Mouse (Mus musculus) small intestine, adult 2 months (tissue): ENCODE data around the gene Fyn. TPM values are rescaled to one million over a fixed set of nuclear protein-coding genes. Genes with fewer than 3 reads are reported as not detected.

Source experiments
- H3K27ac ChIP-seq: fragments of 200-500 bp; 2 replicates; pipeline ENCODE4 v1.5.1; 2012; ENCODE audit warnings: low read depth, low read length, control low read depth, inconsistent platforms; ENCODE audit not compliant: insufficient read depth
- H3K27me3 ChIP-seq: fragments of 200-500 bp; 2 replicates; pipeline ENCODE4 v1.6.1; 2012; ENCODE audit warnings: mild to moderate bottlenecking, moderate library complexity, low read length, inconsistent platforms; ENCODE audit not compliant: control insufficient read depth, insufficient read depth
- H3K36me3 ChIP-seq: fragments of 200-500 bp; 2 replicates; pipeline ENCODE4 v1.6.1; 2012; ENCODE audit warnings: mild to moderate bottlenecking, low read length, control low read depth, inconsistent platforms; ENCODE audit not compliant: control insufficient read depth, insufficient read depth
- H3K4me1 ChIP-seq: fragments of 200-500 bp; 2 replicates; pipeline ENCODE4 v1.6.1; 2012; ENCODE audit warnings: low read length, inconsistent platforms, mixed read lengths; ENCODE audit not compliant: control insufficient read depth, insufficient read depth, insufficient read length
- H3K4me3 ChIP-seq: fragments of 200-500 bp; 2 replicates; pipeline ENCODE4 v1.5.1; 2012; ENCODE audit warnings: low read depth, mild to moderate bottlenecking, control low read depth, inconsistent platforms, low read length, moderate library complexity
- CTCF ChIP-seq: fragments of 200-500 bp; IDR thresholded peaks from 2 replicates; pipeline ENCODE4 v1.5.1; 2012; ENCODE audit warnings: low read depth, mild to moderate bottlenecking, control low read depth, inconsistent platforms, low read length, moderate library complexity, mixed read lengths; ENCODE audit not compliant: insufficient replicate concordance, insufficient read length; ENCODE audit errors: extremely low read depth
- POLR2A ChIP-seq: fragments of 200-500 bp; IDR thresholded peaks from 2 replicates; pipeline ENCODE4 v1.6.1; 2012; ENCODE audit warnings: low read depth, mild to moderate bottlenecking, control low read depth, inconsistent platforms, low read length, moderate library complexity
- WGBS: fragments of 180-500 bp; shearing (Covaris S2); methylation state at CpG from one replicate; pipeline ENCODE4 v1.1.7; 2018; 5-methylcytosine and 5-hydroxymethylcytosine counted together
- polyA plus RNA-seq: library from polyadenylated mRNA; depleted of rRNA; stranded (reverse); fragments of >200 nt; gene quantifications from 2 replicates; pipeline ENCODE4 v1.2.3, GENCODE M21; 2012

Fyn gene
- polyA plus RNA-seq, 1 experiment = 7.3 TPM

DNA sequence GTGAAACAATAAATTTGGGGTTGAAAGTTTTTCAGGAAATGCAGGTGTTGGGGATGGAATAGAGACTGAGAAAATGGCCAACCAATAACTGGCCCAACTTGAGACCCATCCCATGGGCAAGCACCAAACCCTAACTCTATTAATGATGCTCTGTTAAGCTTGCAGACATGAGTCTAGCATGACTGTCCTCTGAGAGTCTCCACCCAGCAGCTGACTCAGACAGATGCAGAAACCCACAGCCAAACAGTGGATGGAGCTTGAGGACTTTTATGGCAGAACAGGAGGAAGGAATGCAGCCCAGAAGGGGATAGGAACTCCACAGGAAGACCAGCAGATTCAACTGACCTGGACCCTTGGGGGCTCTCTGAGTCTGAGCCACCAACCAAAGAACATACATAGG is 32.8 kb upstream of the Fyn start:
- no peak overlapping the region for H3K4me3 ChIP-seq
- H3K27me3 ChIP-seq = no peaks in the 10 kb centered on the region
- TF ChIP-seq POLR2A (no peak), CTCF (no peak)
- no peaks in the 10 kb centered on the region for H3K4me1 ChIP-seq
- H3K27ac ChIP-seq = no peak overlapping the region
- H3K36me3 ChIP-seq = no peaks in the 10 kb centered on the region

DNA sequence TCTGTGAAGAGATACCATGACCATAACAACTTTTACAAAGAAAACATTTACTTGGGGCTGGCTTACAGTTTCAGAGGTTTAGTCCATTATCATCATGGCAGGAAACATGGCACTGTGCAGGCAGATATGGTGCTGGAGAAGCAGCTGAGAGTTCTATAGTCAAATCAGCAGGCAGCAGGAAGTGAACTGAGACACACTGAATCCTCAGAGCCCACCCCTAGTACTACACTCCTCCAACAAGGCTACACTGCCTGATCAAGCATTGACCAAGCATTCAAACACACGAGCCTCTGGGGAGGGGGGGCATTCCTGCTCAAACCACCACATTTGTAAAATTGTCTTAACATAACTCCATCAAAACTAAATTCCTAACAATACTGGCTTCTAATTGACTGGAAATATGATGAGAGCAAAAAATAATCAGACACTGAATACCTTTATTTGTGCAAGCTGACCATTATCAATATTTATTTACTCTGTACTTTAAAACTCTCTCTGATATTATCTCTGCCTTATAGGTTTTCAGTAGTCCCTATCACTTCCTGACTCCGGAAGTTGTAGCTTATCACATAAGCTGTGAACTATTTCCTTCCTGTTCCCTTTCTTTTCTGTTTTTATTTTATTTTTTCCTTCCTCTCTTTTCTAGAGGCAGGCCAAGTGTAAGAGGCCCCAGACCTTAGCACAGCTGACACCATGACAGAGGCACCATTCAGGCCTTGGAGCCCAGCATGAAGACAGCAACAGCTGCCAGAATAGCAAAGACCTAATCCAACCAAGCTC is 29.3 kb upstream of the Fyn start:
- H3K4me3 ChIP-seq = no peak overlapping the region

DNA sequence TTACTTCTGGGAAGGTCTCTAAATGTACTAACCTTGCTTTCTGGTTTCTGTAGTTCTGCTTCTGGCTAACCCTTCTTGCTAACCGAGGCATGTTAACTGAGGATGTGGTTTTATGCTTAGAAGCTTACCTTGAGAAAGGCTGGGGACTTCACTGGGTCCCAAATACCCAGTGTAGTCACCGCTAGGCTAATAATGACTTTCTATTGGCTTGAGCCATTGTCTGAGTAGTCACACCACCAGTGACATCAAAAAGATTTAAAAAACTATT is 28.8 kb upstream of the Fyn start:
- Histone ChIP-seq H3K27me3 (no peaks in the 10 kb centered on the region), H3K4me3 (no peak overlapping the region), H3K4me1 (no peaks in the 10 kb centered on the region), H3K27ac (no peak overlapping the region), H3K36me3 (no peaks in the 10 kb centered on the region)
- TF ChIP-seq CTCF (no peak), POLR2A (no peak)
- WGBS = 86% methylated on average over 2 of the region's 2 CpGs

More for the DNA sequence above, 29.3 kb upstream of the Fyn start:
- no peaks in the 10 kb centered on the region for H3K27me3 ChIP-seq
- 53% methylated on average over 2 of the region's 2 CpGs for WGBS
- no peak overlapping the region for H3K27ac ChIP-seq
- no peaks in the 10 kb centered on the region for H3K36me3 ChIP-seq
- TF ChIP-seq CTCF (no peak), POLR2A (no peak)
- H3K4me1 ChIP-seq = no peaks in the 10 kb centered on the region

- Histone ChIP-seq H3K4me3 (no peak overlapping the region), H3K27ac (no peak overlapping the region), H3K4me1 (no peaks in the 10 kb centered on the region), H3K36me3 (no peaks in the 10 kb centered on the region), H3K27me3 (no peaks in the 10 kb centered on the region)
- TF ChIP-seq POLR2A (no peak), CTCF (no peak)
- whole genome bisulfite sequencing = 63% methylated on average over 1 of the region's 1 CpGs
Observed at GRCm38 (mm10) chr10:39343551-39343950, 25.1 kb upstream of the Fyn start.

- Histone ChIP-seq H3K4me3 (no peak overlapping the region), H3K4me1 (no peaks in the 10 kb centered on the region), H3K36me3 (no peaks in the 10 kb centered on the region), H3K27ac (no peak overlapping the region), H3K27me3 (no peaks in the 10 kb centered on the region)
- 78% methylated on average over 1 of the region's 1 CpGs for WGBS
- TF ChIP-seq POLR2A = no peak
- TF ChIP-seq CTCF = no peak
Observed at GRCm38 (mm10) chr10:39345921-39346320, 22.7 kb upstream of the Fyn start.

GRCm38 (mm10) chr10:39349781-39350364 is 18.8 kb upstream of the Fyn start:
- no peak for TF ChIP-seq CTCF
- no peak for TF ChIP-seq POLR2A
- Histone ChIP-seq H3K4me3 (no peak overlapping the region), H3K4me1 (no peaks in the 10 kb centered on the region), H3K36me3 (no peaks in the 10 kb centered on the region), H3K27me3 (no peaks in the 10 kb centered on the region), H3K27ac (no peak overlapping the region)
- WGBS = 95% methylated on average over 14 of the region's 14 CpGs

- no peak for TF ChIP-seq CTCF
- TF ChIP-seq POLR2A = no peak
- WGBS = 66% methylated on average over 4 of the region's 4 CpGs
- no peaks in the 10 kb centered on the region for H3K27me3 ChIP-seq
- H3K27ac ChIP-seq = no peak overlapping the region
- H3K36me3 ChIP-seq = no peaks in the 10 kb centered on the region
- peaks cover under 1% of the 10 kb centered on the region; the same call in 1 of the 2 replicates for H3K4me1 ChIP-seq
- H3K4me3 ChIP-seq = no peak overlapping the region
Observed at GRCm38 (mm10) chr10:39364196-39364595, 4.5 kb upstream of the Fyn start.
